Mouse (Mus musculus) neural tube, embryonic 13.5 days (tissue): ENCODE data around the gene Zdhhc18. TPM values are rescaled to one million over a fixed set of nuclear protein-coding genes. Genes with fewer than 3 reads are reported as not detected.

Source experiments
- ATAC-seq: fragments of 200-750 bp; cut with Nextera tagmentation; 2 replicates; pipeline ENCODE4 v1.8.0; 2017; ENCODE audit warnings: low read depth, mild to moderate bottlenecking, moderate TSS enrichment, moderate library complexity
- H3K27ac ChIP-seq: fragments of 300-500 bp; sonication (generic); replicated peaks from 2 replicates; pipeline ENCODE4 v1.5.1; 2015; ENCODE audit warnings: moderate library complexity, mild to moderate bottlenecking, inconsistent platforms
- H3K27me3 ChIP-seq: fragments of 300-500 bp; sonication (generic); 2 replicates; pipeline ENCODE4 v1.6.1; 2015; ENCODE audit warnings: mild to moderate bottlenecking, inconsistent platforms
- H3K36me3 ChIP-seq: fragments of 300-500 bp; sonication (generic); 2 replicates; pipeline ENCODE4 v1.6.1; 2015; ENCODE audit warnings: mild to moderate bottlenecking, inconsistent platforms
- H3K4me1 ChIP-seq: fragments of 300-500 bp; sonication (generic); replicated peaks from 2 replicates; pipeline ENCODE4 v1.6.1; 2015; ENCODE audit warnings: inconsistent platforms
- H3K4me2 ChIP-seq: fragments of 300-500 bp; sonication (generic); 2 replicates; pipeline ENCODE4 v1.6.1; 2015; ENCODE audit warnings: inconsistent platforms, mild to moderate bottlenecking, moderate library complexity
- H3K4me3 ChIP-seq: fragments of 300-500 bp; sonication (generic); 2 replicates; pipeline ENCODE4 v1.5.1; 2015; ENCODE audit warnings: mild to moderate bottlenecking, inconsistent platforms
- H3K9ac ChIP-seq: fragments of 300-500 bp; sonication (generic); 2 replicates; pipeline ENCODE4 v1.6.1; 2015; ENCODE audit warnings: moderate library complexity, mild to moderate bottlenecking, inconsistent platforms
- H3K9me3 ChIP-seq: fragments of 300-500 bp; sonication (generic); 2 replicates; pipeline ENCODE4 v1.6.1; 2016; ENCODE audit warnings: inconsistent platforms
- WGBS: fragments of 180-500 bp; shearing (Covaris S2); methylation state at CpG from one replicate; pipeline ENCODE4 v1.1.7; 2015; 5-methylcytosine and 5-hydroxymethylcytosine counted together
- polyA plus RNA-seq: library from polyadenylated mRNA; unstranded; fragments of >200 nt; fragmentation: Nextera tagmentation; extraction: Ambion mirVana; gene quantifications from 2 replicates; pipeline ENCODE4 v1.2.1, GENCODE M21; 2015

Zdhhc18 gene
- polyA plus RNA-seq, 1 experiment from 2014 or later, result 4.3 TPM

DNA sequence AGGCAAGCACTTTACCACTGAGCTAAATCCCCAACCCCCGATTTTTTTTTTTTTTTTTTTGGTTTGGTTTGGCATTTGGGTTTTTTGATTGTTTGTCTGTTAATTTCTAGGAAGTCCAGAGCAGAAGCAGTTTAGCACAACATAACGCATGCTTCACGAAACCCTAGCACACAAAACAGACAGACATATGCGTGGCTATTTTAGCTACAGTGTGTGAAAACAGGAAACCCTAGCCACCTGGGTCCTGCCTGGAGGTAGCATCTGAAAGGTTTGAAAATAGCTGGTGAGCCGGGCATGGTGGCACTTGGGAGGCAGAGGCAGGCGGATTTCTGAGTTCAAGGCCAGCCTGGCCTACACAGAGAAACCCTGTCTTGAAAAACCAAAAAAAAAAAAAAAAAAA lies 53.9 kb downstream of the Zdhhc18 start:
- no peak overlapping the region for H3K9ac ChIP-seq
- peaks cover 11% of the 10 kb centered on the region for H3K36me3 ChIP-seq
- WGBS, result 86% methylated on average over 6 of the region's 6 CpGs
- no peaks in the 10 kb centered on the region for H3K9me3 ChIP-seq
- H3K4me3 ChIP-seq, result no peak overlapping the region
- H3K27me3 ChIP-seq, result peaks cover 40% of the 10 kb centered on the region
- H3K4me2 ChIP-seq, result no peak overlapping the region
- ATAC-seq, result no peak
- peaks cover 13% of the 10 kb centered on the region for H3K4me1 ChIP-seq
- no peak overlapping the region for H3K27ac ChIP-seq

DNA sequence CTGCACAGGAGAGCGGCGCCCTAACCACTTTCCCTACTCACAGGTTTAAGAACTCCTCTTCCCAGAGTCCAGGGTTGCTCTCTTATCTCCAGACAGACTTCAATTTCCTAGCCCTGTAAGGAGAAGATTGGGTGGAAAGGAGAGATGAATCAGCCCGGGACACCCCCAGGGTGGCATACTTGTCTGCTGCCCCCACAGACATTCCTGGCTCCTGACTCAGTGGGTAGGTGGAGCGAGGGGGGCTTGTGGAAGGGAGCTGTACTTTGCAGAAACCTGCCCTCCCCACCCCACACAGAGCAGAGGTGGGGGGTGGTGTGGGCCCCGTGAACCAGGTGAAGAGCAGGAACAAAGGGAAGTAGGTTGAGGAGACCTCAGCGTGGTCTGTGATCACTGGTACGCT lies 54.4 kb downstream of the Zdhhc18 start:
- H3K27me3 ChIP-seq, result peaks cover 35% of the 10 kb centered on the region
- H3K9me3 ChIP-seq, result no peaks in the 10 kb centered on the region
- H3K36me3 ChIP-seq, result peaks cover 16% of the 10 kb centered on the region
- WGBS, result 77% methylated on average over 7 of the region's 7 CpGs
- H3K4me2 ChIP-seq, result no peak overlapping the region
- no peak overlapping the region for H3K9ac ChIP-seq
- no peak for ATAC-seq
- H3K4me3 ChIP-seq, result no peak overlapping the region
- peaks cover 13% of the 10 kb centered on the region for H3K4me1 ChIP-seq
- no peak overlapping the region for H3K27ac ChIP-seq

DNA sequence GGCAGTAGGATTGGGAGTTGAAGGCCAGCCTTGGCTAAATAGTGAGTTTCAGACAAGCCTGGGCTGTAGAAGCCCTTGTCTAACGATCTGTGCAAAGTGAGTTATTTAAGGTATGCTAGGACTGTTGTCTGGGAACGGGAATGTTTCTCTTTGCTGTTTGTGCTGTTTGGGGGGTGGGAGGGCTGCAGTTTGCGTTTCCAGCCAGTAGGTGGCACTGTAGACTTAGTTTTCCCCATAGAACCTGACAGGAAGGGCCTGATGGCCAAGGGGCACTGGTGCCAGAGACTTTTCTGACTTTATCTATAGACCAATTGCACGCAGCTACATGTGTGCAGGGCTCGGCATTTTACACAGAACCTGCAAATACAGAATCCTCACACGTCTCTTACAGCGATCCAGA lies 57.4 kb downstream of the Zdhhc18 start:
- ATAC-seq, result peak; percentile 53; the same call in 1 of the 2 replicates

DNA sequence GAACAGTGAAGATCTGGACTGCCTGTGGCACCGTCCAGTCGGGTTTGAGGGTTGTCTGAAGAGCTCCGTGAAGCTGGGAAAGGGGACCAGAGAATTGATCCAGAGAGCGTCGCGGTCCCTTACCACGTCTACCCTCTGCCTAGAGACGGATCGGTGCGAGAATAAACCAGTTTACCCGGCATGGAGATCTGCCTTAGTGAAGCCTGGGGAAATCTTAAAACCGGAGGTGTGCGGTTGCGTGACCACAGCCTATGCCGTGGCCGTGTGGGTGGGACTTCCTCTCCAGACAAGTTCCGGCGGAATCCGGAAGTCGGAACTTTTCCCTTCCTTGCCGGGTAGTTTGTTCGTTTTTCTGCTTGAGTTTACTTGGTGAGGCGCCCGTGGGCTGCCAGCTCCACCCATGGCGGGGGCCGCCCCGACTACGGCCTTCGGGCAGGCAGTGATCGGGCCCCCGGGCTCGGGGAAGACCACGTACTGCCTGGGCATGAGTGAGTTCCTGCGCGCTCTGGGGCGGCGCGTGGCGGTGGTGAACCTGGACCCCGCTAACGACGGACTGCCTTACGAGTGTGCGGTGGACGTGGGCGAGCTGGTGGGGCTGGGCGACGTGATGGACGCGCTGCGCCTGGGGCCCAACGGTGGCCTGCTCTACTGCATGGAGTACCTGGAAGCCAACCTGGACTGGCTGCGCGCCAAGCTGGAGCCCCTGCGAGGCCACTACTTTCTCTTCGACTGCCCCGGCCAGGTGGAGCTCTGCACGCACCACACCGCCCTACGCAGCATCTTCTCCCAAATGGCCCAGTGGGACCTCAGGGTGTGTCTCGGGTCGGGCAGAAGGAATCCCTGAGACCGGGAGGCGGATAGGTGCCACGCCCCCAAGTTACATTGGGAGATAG lies 65.6 kb downstream of the Zdhhc18 start, which contains the start of gene Gpn2:
Gpn2 (plus strand) TSS at position 304 of the 893 bp plus-strand sequence.
- 1% methylated on average over 65 of the region's 65 CpGs for WGBS
- Histone ChIP-seq H3K4me1 (peaks cover 18% of the 10 kb centered on the region), H3K27me3 (no peaks in the 10 kb centered on the region), H3K9me3 (no peaks in the 10 kb centered on the region), H3K4me2 (peak within 1 kb of the TSS; percentile 100), H3K27ac (peak within 1 kb of the TSS; percentile 86), H3K9ac (peak within 1 kb of the TSS; percentile 93), H3K4me3 (peak within 1 kb of the TSS; percentile 95), H3K36me3 (peaks cover 71% of the 10 kb centered on the region)
- ATAC-seq, result peak; percentile 88

More for the DNA sequence above, 57.4 kb downstream of the Zdhhc18 start:
- Histone ChIP-seq H3K9me3 (no peaks in the 10 kb centered on the region), H3K4me3 (no peak overlapping the region), H3K4me1 (no peaks in the 10 kb centered on the region), H3K9ac (no peak overlapping the region), H3K27me3 (peaks cover 6% of the 10 kb centered on the region; the same call in 1 of the 2 replicates), H3K4me2 (no peak overlapping the region), H3K36me3 (peaks cover 46% of the 10 kb centered on the region), H3K27ac (no peak overlapping the region)
- WGBS, result 33% methylated on average over 7 of the region's 7 CpGs

DNA sequence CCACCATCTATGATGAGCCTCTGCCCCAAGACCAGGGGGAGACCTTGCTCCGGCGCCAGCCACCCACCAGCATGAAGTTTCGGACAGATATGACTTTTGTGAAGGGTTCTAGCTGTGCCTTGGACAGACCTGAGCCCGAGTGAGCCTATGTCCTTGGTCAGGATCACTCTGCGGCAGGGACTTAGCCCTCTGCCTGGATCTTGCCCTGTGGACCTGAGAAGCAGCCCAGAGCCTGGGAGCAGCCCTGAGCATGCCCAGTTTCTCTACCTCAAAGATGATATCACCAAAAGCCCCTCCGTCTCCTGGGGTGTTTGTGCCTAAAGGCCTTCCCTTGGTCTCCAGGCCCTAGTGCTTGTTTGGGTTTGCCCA lies 66.3 kb downstream of the Zdhhc18 start:
- H3K27me3 ChIP-seq, result no peaks in the 10 kb centered on the region
- 60% methylated on average over 6 of the region's 6 CpGs for WGBS
- peak overlapping the region; percentile 100 for H3K4me2 ChIP-seq
- H3K36me3 ChIP-seq, result peaks cover 71% of the 10 kb centered on the region
- H3K4me1 ChIP-seq, result peaks cover 18% of the 10 kb centered on the region
- peak overlapping the region; percentile 93 for H3K9ac ChIP-seq
- H3K27ac ChIP-seq, result peak overlapping the region; percentile 86
- no peaks in the 10 kb centered on the region for H3K9me3 ChIP-seq
- ATAC-seq, result peak; percentile 21; the same call in 1 of the 2 replicates
- H3K4me3 ChIP-seq, result peak overlapping the region; percentile 95

DNA sequence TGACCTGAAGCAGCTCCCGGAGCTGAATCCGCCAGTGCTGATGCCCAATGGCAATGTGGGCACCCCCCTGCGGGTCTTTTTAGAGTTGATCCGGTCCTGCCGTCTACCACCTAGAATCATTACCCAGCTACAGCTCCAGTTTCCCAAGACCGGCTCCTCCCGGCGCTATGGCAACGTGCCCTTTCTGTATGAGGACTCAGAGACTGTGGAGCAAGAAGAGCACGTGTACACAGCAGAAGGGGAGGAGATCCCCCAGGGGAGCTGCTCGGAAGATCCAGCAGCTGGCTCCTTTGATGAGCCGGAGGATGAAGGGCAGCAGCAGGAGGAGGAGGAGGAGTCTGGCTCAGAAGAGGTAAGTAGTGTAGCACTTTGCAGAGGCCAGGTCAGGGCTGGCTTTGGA lies 72.0 kb downstream of the Zdhhc18 start:
- WGBS, result 66% methylated on average over 12 of the region's 12 CpGs
- no peak for ATAC-seq

DNA sequence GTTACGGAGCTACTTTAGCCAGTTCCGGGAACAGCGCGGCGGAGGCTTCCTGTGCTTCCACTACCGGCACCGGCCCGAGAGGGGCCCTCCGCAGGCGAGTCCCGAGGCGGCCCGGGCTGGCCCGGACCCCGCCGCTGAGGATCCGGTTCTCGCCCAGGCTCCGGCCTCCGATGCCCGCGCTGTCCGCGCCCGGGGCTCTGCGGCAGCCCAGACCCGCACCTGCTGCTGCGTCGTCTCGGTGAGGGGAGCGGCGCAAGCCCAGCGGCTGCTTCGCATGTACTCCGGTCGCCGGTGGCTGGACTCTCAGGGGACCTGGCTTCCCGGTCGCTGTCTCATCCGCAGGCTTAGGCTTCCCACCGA lies 75.1 kb downstream of the Zdhhc18 start:
- Histone ChIP-seq H3K9ac (peak overlapping the region; percentile 92), H3K27ac (peak overlapping the region; percentile 85), H3K4me1 (peaks cover 12% of the 10 kb centered on the region), H3K4me3 (peak overlapping the region; percentile 96), H3K4me2 (peak overlapping the region; percentile 89), H3K36me3 (peaks cover 22% of the 10 kb centered on the region), H3K9me3 (no peaks in the 10 kb centered on the region), H3K27me3 (no peaks in the 10 kb centered on the region)
- peak; percentile 71 for ATAC-seq
- under 1% methylated on average over 41 of the region's 41 CpGs for WGBS

More for the DNA sequence above, 72.0 kb downstream of the Zdhhc18 start:
- no peak overlapping the region for H3K4me3 ChIP-seq
- H3K4me2 ChIP-seq, result no peak overlapping the region
- H3K4me1 ChIP-seq, result peaks cover 12% of the 10 kb centered on the region
- no peak overlapping the region for H3K9ac ChIP-seq
- H3K9me3 ChIP-seq, result no peaks in the 10 kb centered on the region
- H3K36me3 ChIP-seq, result peaks cover 51% of the 10 kb centered on the region
- no peaks in the 10 kb centered on the region for H3K27me3 ChIP-seq
- no peak overlapping the region for H3K27ac ChIP-seq

DNA sequence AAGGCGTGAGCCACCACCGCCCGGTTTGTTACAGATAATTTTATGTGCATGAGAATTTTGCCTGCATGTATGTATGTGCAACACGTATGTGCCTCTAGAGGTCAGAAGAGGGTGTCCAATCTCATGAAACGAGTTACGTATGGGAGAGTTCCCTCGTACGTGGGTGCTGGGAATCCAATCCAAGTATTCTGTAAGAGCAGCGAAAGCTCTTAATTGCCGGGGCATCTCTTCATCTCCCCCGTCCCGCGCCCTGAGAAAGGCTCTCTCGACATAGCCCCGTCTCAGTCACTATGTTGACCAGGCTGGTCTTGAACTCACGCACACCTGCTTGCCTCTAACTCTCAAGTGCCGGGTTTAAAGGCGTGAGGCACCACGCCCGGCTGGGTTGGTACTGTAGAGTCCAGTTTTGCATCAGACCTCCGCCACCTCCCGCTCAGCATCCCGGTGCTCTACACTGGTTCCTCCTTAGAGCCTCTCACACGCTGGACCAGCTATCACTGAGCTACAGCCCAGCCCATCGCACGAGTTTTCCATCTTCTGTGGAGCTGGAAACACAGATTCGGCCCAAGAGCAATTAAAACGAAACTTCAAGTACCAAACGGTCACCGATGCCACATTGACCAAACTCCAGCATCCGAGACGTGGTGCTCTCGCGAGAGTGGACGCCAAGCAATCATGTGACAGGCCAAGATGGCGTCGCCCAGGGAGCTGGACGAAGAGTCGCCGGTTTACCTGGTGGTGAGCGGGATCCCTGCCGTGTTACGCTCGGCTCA lies 75.7 kb downstream of the Zdhhc18 start, which contains the start of gene Gpatch3:
Gpatch3 (plus strand) TSS at position 676 of the 773 bp plus-strand sequence.
- H3K27ac ChIP-seq, result peak within 1 kb of the TSS; percentile 85
- ATAC-seq, result peak; percentile 90
- WGBS, result 6% methylated on average over 44 of the region's 44 CpGs
- peaks cover 12% of the 10 kb centered on the region for H3K4me1 ChIP-seq
- H3K36me3 ChIP-seq, result peaks cover 16% of the 10 kb centered on the region
- no peaks in the 10 kb centered on the region for H3K27me3 ChIP-seq
- peak within 1 kb of the TSS; percentile 92 for H3K9ac ChIP-seq
- H3K9me3 ChIP-seq, result no peaks in the 10 kb centered on the region
- H3K4me2 ChIP-seq, result peak within 1 kb of the TSS; percentile 89
- H3K4me3 ChIP-seq, result peak within 1 kb of the TSS; percentile 96

DNA sequence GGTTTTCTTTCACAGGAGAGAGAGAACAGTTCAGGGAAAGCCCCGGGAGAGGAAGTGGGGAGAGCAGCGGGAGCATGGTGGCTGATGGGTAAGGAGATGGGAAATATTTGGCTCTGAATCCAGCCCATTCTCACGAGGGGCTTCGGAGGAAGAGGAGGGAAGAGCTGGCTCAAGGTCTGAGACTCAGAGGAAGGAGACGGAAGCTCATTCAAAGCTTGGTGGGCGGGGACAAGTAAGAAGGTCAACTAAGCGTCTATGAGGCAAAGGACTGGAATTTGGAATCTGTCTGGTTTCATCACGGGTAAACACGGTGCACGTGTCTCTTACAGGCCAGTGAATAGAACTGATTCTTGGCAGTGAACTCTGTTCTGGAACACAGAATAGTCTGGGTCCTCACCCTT lies 79.9 kb downstream of the Zdhhc18 start:
- peaks cover 3% of the 10 kb centered on the region for H3K4me1 ChIP-seq
- H3K4me3 ChIP-seq, result no peak overlapping the region
- H3K36me3 ChIP-seq, result no peaks in the 10 kb centered on the region
- H3K9me3 ChIP-seq, result no peaks in the 10 kb centered on the region
- H3K27me3 ChIP-seq, result no peaks in the 10 kb centered on the region
- no peak overlapping the region for H3K4me2 ChIP-seq
- H3K9ac ChIP-seq, result no peak overlapping the region
- H3K27ac ChIP-seq, result no peak overlapping the region
- no peak for ATAC-seq
- WGBS, result 59% methylated on average over 10 of the region's 10 CpGs

DNA sequence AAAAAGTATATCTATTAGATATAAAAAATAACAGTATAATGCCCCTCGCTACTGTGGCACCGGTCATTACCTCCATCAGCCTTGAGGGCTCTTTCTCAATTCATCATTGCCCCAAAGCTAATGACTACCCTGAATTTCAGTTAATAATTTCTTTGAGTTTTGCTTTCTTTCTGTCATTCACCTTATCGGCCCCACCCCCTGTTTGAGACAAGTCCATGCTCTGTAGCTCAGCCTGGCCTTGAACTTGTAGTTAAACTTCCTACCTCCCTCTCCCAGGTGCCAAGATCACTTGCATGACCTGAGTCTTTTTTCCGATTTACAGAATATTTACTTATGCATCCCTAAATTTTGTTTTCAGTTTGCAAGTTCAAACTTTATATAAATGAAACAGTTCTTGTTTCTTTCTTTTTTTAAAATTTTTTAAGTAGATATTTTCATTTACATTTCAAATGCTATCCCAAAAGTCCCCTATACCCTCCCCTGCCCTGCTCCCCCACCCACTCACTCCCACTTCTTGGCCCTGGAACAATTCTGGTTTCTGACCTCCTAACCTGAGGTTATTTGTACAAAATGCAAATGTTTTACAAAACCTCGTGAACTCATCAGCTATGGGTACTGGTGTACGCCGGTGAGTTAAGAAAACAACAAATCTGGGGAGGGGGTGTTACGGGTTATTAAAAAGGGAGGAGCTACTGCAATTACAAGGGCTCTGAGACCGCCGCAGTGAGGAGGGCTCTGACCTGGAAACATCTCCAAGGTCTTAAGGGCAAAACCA lies 80.5 kb downstream of the Zdhhc18 start:
- H3K9ac ChIP-seq, result no peak overlapping the region
- ATAC-seq, result no peak

DNA sequence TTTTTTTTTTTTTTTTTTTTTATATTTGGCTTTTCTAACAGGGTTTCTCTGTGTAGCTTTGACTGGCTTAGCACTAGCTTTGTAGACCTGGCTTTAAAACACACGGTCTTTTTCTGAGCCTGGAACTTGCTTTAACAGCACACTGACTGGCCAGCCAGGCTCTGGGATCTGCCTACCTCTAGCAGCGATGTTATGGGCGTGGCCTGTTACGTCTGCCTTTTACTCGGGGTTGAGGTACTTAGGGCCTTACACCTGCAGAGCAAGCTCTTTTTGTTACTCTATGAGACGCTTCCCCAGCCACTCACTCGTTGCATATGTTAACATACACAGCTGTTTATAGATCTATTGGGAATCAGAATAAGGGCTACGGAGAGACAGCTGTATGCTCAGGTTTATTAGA lies 82.7 kb downstream of the Zdhhc18 start:
- Histone ChIP-seq H3K27me3 (no peaks in the 10 kb centered on the region), H3K27ac (no peak overlapping the region), H3K4me2 (no peak overlapping the region), H3K4me1 (no peaks in the 10 kb centered on the region), H3K4me3 (no peak overlapping the region), H3K9ac (no peak overlapping the region), H3K36me3 (no peaks in the 10 kb centered on the region), H3K9me3 (no peaks in the 10 kb centered on the region)
- 27% methylated on average over 8 of the region's 8 CpGs for WGBS
- ATAC-seq, result no peak

More for the DNA sequence above, 80.5 kb downstream of the Zdhhc18 start:
- Histone ChIP-seq H3K4me3 (no peak overlapping the region), H3K27me3 (no peaks in the 10 kb centered on the region), H3K36me3 (no peaks in the 10 kb centered on the region), H3K4me2 (no peak overlapping the region), H3K4me1 (no peaks in the 10 kb centered on the region), H3K27ac (no peak overlapping the region), H3K9me3 (no peaks in the 10 kb centered on the region)
- 76% methylated on average over 10 of the region's 10 CpGs for WGBS
